Comparison of ENCODE assay signal across 28 mouse cellular contexts in the genomic region with DNA sequence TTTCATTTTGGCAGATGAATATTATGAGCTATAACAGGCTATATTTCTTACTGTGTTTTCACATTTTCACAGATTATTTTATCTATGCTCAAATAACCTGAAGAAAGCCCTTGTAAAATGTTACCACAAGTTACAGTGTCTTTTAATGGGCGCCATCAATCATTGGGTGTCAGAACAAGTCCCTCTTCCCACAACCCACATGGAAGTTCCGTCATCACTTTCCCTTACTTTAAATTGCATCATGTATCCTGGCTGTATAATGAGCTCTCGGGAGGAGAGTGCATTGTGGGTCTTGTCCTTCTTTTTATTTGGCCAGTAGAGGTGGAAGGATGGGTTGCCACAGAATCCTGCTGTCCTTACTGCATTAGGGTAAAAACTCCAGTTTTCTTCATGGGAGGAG. TPM values are rescaled to one million over a fixed set of nuclear protein-coding genes. Genes with fewer than 3 reads are reported as not detected.
"Had no signal": no experiment of that assay in that cellular context is flagged by ENCODE, and none has a peak within 500 bp of the region (broad histone marks: within the 10 kb centered on the region; RNA-seq: fewer than 3 reads in every experiment).

No protein-coding gene starts in this region.

- H3K27ac ChIP-seq: gastrocnemius, adult 2 months; heart, adult 2 months; heart, embryonic 13.5 days; heart, embryonic 15.5 days; hindbrain, embryonic 10.5 days; hindbrain, embryonic 12.5 days; hindbrain, embryonic 14.5 days; intestine, embryonic 15.5 days; left cerebral cortex, adult 2 months; limb, embryonic 10.5 days; limb, embryonic 12.5 days; liver, embryonic 13.5 days; liver, embryonic 15.5 days had no signal

- H3K4me1 ChIP-seq: heart, embryonic 13.5 days; heart, embryonic 15.5 days; hindbrain, embryonic 10.5 days; hindbrain, embryonic 12.5 days; intestine, embryonic 15.5 days; limb, embryonic 12.5 days; liver, embryonic 13.5 days; liver, embryonic 15.5 days had no signal

- DNase-seq: gastrocnemius, adult 2 months; gastrocnemius, postnatal 10 days; gastrocnemius, postnatal 25 days; heart, adult 2 months; heart, postnatal 4 days; kidney, adult 8-10 months; kidney, postnatal 10 days; kidney, postnatal 25 days; kidney, postnatal 4 days; layer of hippocampus, adult 9-11 months; liver; liver, embryonic 13.5 days had no signal

- H3K4me3 ChIP-seq: gastrocnemius, adult 2 months; heart, adult 2 months; heart, embryonic 13.5 days; heart, embryonic 15.5 days; hindbrain, embryonic 10.5 days; hindbrain, embryonic 12.5 days; intestine, embryonic 15.5 days; left cerebral cortex, adult 2 months; limb, embryonic 10.5 days; limb, embryonic 12.5 days; liver, embryonic 13.5 days; liver, embryonic 15.5 days had no signal

- H3K36me3 ChIP-seq: heart, embryonic 13.5 days; heart, embryonic 15.5 days; hindbrain, embryonic 10.5 days; intestine, embryonic 15.5 days; limb, embryonic 10.5 days; limb, embryonic 12.5 days; liver, embryonic 15.5 days had no signal

- H3K27me3 ChIP-seq: heart, embryonic 13.5 days; heart, embryonic 15.5 days; hindbrain, embryonic 12.5 days; intestine, embryonic 15.5 days; limb, embryonic 12.5 days; liver, embryonic 13.5 days; liver, embryonic 15.5 days had no signal

RNA-seq across cellular contexts. Expression of gene Slc26a5, which starts 44.3 kb away (rescaled TPM):
- polyA plus RNA-seq: heart, adult 2 months; heart, embryonic 11.5 days; heart, embryonic 13.5 days; heart, embryonic 15.5 days; heart, postnatal 0 days; hindbrain, embryonic 10.5 days; hindbrain, embryonic 12.5 days; inflammation-experienced regulatory T-cells, adult 6 months; intestine, embryonic 15.5 days; kidney, embryonic 14.5 days; kidney, embryonic 16.5 days; liver, embryonic 11.5 days; liver, embryonic 13.5 days; liver, embryonic 15.5 days had no signal
